Mouse (Mus musculus) left cerebral cortex, adult 9 months (tissue): Measurements from ENCODE around the gene Imp4.
"Not testable (repeated sequence)": the region's sequence is repeated elsewhere in the genome, so short reads cannot be mapped to it uniquely, and the experiment has no call there.

Experiments used
- DNase-seq, 2 experiments: peaks; one replicate each; pipeline ENCODE4 v3.0.0; 2022; ENCODE audit warnings: low spot score in 2 of 2

Gene Imp4

GRCm38 (mm10) chr1:34439215-34439960, at the start of gene Imp4, which contains the start of gene Ccdc115:
Gene Imp4 (plus strand): TSS chr1:34439851.
Gene Ccdc115 (minus strand): TSS chr1:34439672.
- peak; percentile 95 to 97 for DNase-seq

- DNase-seq, result no peak
Observed at GRCm38 (mm10) chr1:34396321-34396720, 43.3 kb upstream of the Imp4 start.

- DNase-seq, result no peak
Observed at GRCm38 (mm10) chr1:34399182-34399953, 40.3 kb upstream of the Imp4 start.

GRCm38 (mm10) chr1:34428466-34428865, 11.2 kb upstream of the Imp4 start:
- no peak for DNase-seq

- DNase-seq, result no peak
Observed at GRCm38 (mm10) chr1:34429281-34429680, 10.4 kb upstream of the Imp4 start.

- no peak for DNase-seq
Observed at GRCm38 (mm10) chr1:34430981-34431380, 8.7 kb upstream of the Imp4 start.

GRCm38 (mm10) chr1:34431431-34431830, 8.2 kb upstream of the Imp4 start:
- DNase-seq, result no peak

- peak in 1 of 2 experiments; percentile 19 for DNase-seq
Observed at GRCm38 (mm10) chr1:34432411-34432775, 7.3 kb upstream of the Imp4 start.

- peak in 1 of 2 experiments; percentile 38 for DNase-seq
Observed at GRCm38 (mm10) chr1:34432776-34433481, 6.7 kb upstream of the Imp4 start.

GRCm38 (mm10) chr1:34433891-34434521, 5.6 kb upstream of the Imp4 start:
- no peak for DNase-seq

GRCm38 (mm10) chr1:34434660-34435160, 4.9 kb upstream of the Imp4 start:
- DNase-seq, result peak; percentile 76 to 95

- DNase-seq, result no peak
Observed at GRCm38 (mm10) chr1:34435371-34436120, 4.1 kb upstream of the Imp4 start.

- DNase-seq, result no peak
Observed at GRCm38 (mm10) chr1:34436374-34436773, 3.3 kb upstream of the Imp4 start.

GRCm38 (mm10) chr1:34437366-34437765, 2.3 kb upstream of the Imp4 start:
- DNase-seq, result not testable (repeated sequence)

GRCm38 (mm10) chr1:34438381-34439051, 1.1 kb upstream of the Imp4 start:
- DNase-seq, result no peak

GRCm38 (mm10) chr1:34439961-34440630, 445 bp downstream of the Imp4 start:
- DNase-seq, result no peak

GRCm38 (mm10) chr1:34443124-34443523, 3.5 kb downstream of the Imp4 start:
- no peak for DNase-seq

- no peak for DNase-seq
Observed at GRCm38 (mm10) chr1:34458431-34458830, 18.8 kb downstream of the Imp4 start.

- peak; percentile 44 to 92 for DNase-seq
Observed at GRCm38 (mm10) chr1:34459284-34460060, 19.8 kb downstream of the Imp4 start, which contains the start of gene Ptpn18. Gene Ptpn18 (plus strand): TSS chr1:34459762.
